Mouse (Mus musculus): Measurements from ENCODE around the gene Simc1.

Gene Simc1

GRCm38 (mm10) chr13:54532134-54532533 is 28.6 kb downstream of the Simc1 start:
- CTCF ChIA-PET: interaction anchor here (0.6 kb wide), 1 partner anchor 27 kb away, joined by 6 read pairs; no protein-coding TSS in a partner anchor

- CTCF ChIA-PET: interaction anchor here (0.5 kb wide), 1 partner anchor 101 kb away, joined by 6 read pairs; no protein-coding TSS in a partner anchor
Observed at GRCm38 (mm10) chr13:54548036-54548435, 44.5 kb downstream of the Simc1 start.

GRCm38 (mm10) chr13:54556176-54556575 is 52.6 kb downstream of the Simc1 start:
- CTCF ChIA-PET: no interaction called here

GRCm38 (mm10) chr13:54556796-54557195 is 53.2 kb downstream of the Simc1 start:
- CTCF ChIA-PET: interaction anchor here (0.6 kb wide), 1 partner anchor 778 kb away, joined by 3 read pairs; no protein-coding TSS in a partner anchor

GRCm38 (mm10) chr13:54557652-54558051 is 54.1 kb downstream of the Simc1 start:
- CTCF ChIA-PET: interaction anchor here (0.6 kb wide), 1 partner anchor 777 kb away, joined by 3 read pairs; no protein-coding TSS in a partner anchor

GRCm38 (mm10) chr13:54559656-54560055 is 56.1 kb downstream of the Simc1 start:
- CTCF ChIA-PET: no interaction called here

- CTCF ChIA-PET: no interaction called here
Observed at GRCm38 (mm10) chr13:54560608-54561007, 57.0 kb downstream of the Simc1 start.

GRCm38 (mm10) chr13:54562562-54562961 is 59.0 kb downstream of the Simc1 start:
- CTCF ChIA-PET: interaction anchor here (1.5 kb wide), 1 partner anchor 87 kb away, joined by 4 read pairs; no protein-coding TSS in a partner anchor

GRCm38 (mm10) chr13:54564232-54565200 is 60.9 kb downstream of the Simc1 start:
- CTCF ChIA-PET: no interaction called here

- CTCF ChIA-PET: interaction anchor here (1.1 kb wide), 1 partner anchor 60 kb away, joined by 8 read pairs; no protein-coding TSS in a partner anchor
Observed at GRCm38 (mm10) chr13:54565201-54565581, 61.6 kb downstream of the Simc1 start, which contains the start of gene 4833439L19Rik. Gene 4833439L19Rik (minus strand): TSS chr13:54565435.

GRCm38 (mm10) chr13:54565594-54566345 is 62.2 kb downstream of the Simc1 start:
- CTCF ChIA-PET: interaction anchor here (1.1 kb wide), 1 partner anchor 61 kb away, joined by 8 read pairs; no protein-coding TSS in a partner anchor

- CTCF ChIA-PET: no interaction called here
Observed at GRCm38 (mm10) chr13:54568380-54568779, 64.8 kb downstream of the Simc1 start.

GRCm38 (mm10) chr13:54569282-54569681 is 65.7 kb downstream of the Simc1 start:
- CTCF ChIA-PET: no interaction called here

- CTCF ChIA-PET: interaction anchor here (0.6 to 0.7 kb wide), 2 partner anchors 48 to 1693 kb away, joined by 3 to 4 read pairs; no protein-coding TSS in a partner anchor
Observed at GRCm38 (mm10) chr13:54570736-54571135, 67.2 kb downstream of the Simc1 start.

GRCm38 (mm10) chr13:54571637-54572036 is 68.1 kb downstream of the Simc1 start:
- CTCF ChIA-PET: no interaction called here

- CTCF ChIA-PET: interaction anchor here (0.6 kb wide), 1 partner anchor 76 kb away, joined by 4 read pairs; no protein-coding TSS in a partner anchor
Observed at GRCm38 (mm10) chr13:54572621-54573020, 69.0 kb downstream of the Simc1 start.

- CTCF ChIA-PET: no interaction called here
Observed at GRCm38 (mm10) chr13:54574854-54575481, 71.4 kb downstream of the Simc1 start, which contains the start of gene Arl10. Gene Arl10 (plus strand): TSS chr13:54575015.

- CTCF ChIA-PET: interaction anchor here (0.6 kb wide), 1 partner anchor 36 kb away, joined by 3 read pairs; no protein-coding TSS in a partner anchor
Observed at GRCm38 (mm10) chr13:54575489-54575888, 71.9 kb downstream of the Simc1 start.

- CTCF ChIA-PET: interaction anchor here (0.7 kb wide), 1 partner anchor 72 kb away, joined by 3 read pairs; no protein-coding TSS in a partner anchor
Observed at GRCm38 (mm10) chr13:54577652-54578507, 74.3 kb downstream of the Simc1 start.

- CTCF ChIA-PET: no interaction called here
Observed at GRCm38 (mm10) chr13:54581385-54581784, 77.8 kb downstream of the Simc1 start.

Measured in spleen, embryonic (tissue).